Mouse (Mus musculus) kidney, postnatal 10 days (tissue): Measurements from ENCODE around the gene Trim41.
A peak's percentile ranks its signal among the peaks of the same experiment; 100 is the strongest.
"Not testable (repeated sequence)": the region's sequence is repeated elsewhere in the genome, so short reads cannot be mapped to it uniquely, and the experiment has no call there.

Experiments
- DNase-seq: peaks from one replicate; pipeline ENCODE4 v3.0.0; 2021; ENCODE audit warnings: mixed read lengths

Gene Trim41

GRCm38 (mm10) chr11:48810142-48810541 is 7.0 kb downstream of the Trim41 start:
- no peak for DNase-seq

GRCm38 (mm10) chr11:48809434-48809830 is 7.7 kb downstream of the Trim41 start:
- DNase-seq, result no peak

- peak; percentile 33 for DNase-seq
Measured at GRCm38 (mm10) chr11:48808737-48809433, 8.3 kb downstream of the Trim41 start.

GRCm38 (mm10) chr11:48808304-48808646 is 8.9 kb downstream of the Trim41 start:
- DNase-seq, result no peak

GRCm38 (mm10) chr11:48807563-48808303 is 9.4 kb downstream of the Trim41 start:
- DNase-seq, result peak; percentile 21

GRCm38 (mm10) chr11:48806856-48807562 is 10.1 kb downstream of the Trim41 start:
- DNase-seq, result peak; percentile 20

- no peak for DNase-seq
Measured at GRCm38 (mm10) chr11:48804922-48805321, 12.2 kb downstream of the Trim41 start.

- DNase-seq, result no peak
Measured at GRCm38 (mm10) chr11:48803988-48804387, 13.2 kb downstream of the Trim41 start.

- no peak for DNase-seq
Measured at GRCm38 (mm10) chr11:48801831-48802772, 15.1 kb downstream of the Trim41 start.

- peak; percentile 92 for DNase-seq
Measured at GRCm38 (mm10) chr11:48799921-48800701, 17.0 kb downstream of the Trim41 start, which contains the start of gene Rack1. Gene Rack1 (plus strand): TSS chr11:48800332.

GRCm38 (mm10) chr11:48798984-48799920 is 17.9 kb downstream of the Trim41 start:
- DNase-seq, result no peak

GRCm38 (mm10) chr11:48798308-48798707 is 18.8 kb downstream of the Trim41 start:
- no peak for DNase-seq

- DNase-seq, result no peak
Measured at GRCm38 (mm10) chr11:48797287-48797686, 19.9 kb downstream of the Trim41 start.

GRCm38 (mm10) chr11:48796290-48796689 is 20.9 kb downstream of the Trim41 start:
- no peak for DNase-seq

GRCm38 (mm10) chr11:48795221-48795620 is 21.9 kb downstream of the Trim41 start:
- peak; percentile 36 for DNase-seq

GRCm38 (mm10) chr11:48793184-48793583 is 24.0 kb downstream of the Trim41 start:
- no peak for DNase-seq

- DNase-seq, result not testable (repeated sequence)
Measured at GRCm38 (mm10) chr11:48791894-48792293, 25.3 kb downstream of the Trim41 start.

GRCm38 (mm10) chr11:48790946-48791345 is 26.2 kb downstream of the Trim41 start:
- peak; percentile 49 for DNase-seq

GRCm38 (mm10) chr11:48789973-48790823 is 27.0 kb downstream of the Trim41 start:
- DNase-seq, result peak; percentile 93
